Mouse (Mus musculus) kidney, adult 11 months (tissue): ENCODE results near the gene Ifna1.
"Not testable (repeated sequence)": the region's sequence is repeated elsewhere in the genome, so short reads cannot be mapped to it uniquely, and the experiment has no call there.

Source experiments
- DNase-seq: peaks from one replicate; pipeline ENCODE4 v3.0.0; 2022

Ifna1 gene

GRCm38 (mm10) chr4:88849698-88850097, at the start of gene Ifna1:
Ifna1 (plus strand) TSS chr4:88850087.
- DNase-seq = no peak

GRCm38 (mm10) chr4:88802954-88803353, 46.9 kb upstream of the Ifna1 start, which contains the start of gene Gm13287:
Gm13287 (plus strand) TSS chr4:88803254.
- DNase-seq = not testable (repeated sequence)

DNA sequence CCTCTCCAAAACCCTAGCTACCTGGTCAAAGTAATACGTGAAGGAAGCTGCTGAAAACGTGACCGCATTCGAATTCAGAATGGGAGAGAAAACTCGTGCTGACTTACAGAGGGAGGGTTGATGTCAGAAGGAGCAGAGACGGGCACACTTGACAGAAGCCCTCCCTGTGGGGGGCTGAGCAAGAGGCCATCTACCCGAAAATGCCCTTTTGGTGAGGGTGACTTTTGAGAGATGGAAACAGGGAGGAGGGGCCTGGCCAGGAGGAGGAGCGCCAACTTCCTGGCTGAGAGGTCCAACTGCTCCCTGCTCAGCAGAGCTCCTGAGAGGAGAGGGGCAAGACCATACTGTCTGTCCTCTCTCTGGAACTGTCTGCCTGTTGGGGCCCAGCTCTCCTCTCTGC, 44.7 kb upstream of the Ifna1 start, which contains the start of gene Gm13288:
Gene Gm13288, plus strand, starts transcription at position 301 of the 400 bp plus-strand sequence.
- DNase-seq = not testable (repeated sequence)

GRCm38 (mm10) chr4:88805761-88806160, 44.1 kb upstream of the Ifna1 start:
- peak; percentile 52 for DNase-seq

- DNase-seq = no peak
Measured at GRCm38 (mm10) chr4:88815928-88816327, 34.0 kb upstream of the Ifna1 start, which contains the start of gene Ifna7. Ifna7 (plus strand) TSS chr4:88816228.

DNA sequence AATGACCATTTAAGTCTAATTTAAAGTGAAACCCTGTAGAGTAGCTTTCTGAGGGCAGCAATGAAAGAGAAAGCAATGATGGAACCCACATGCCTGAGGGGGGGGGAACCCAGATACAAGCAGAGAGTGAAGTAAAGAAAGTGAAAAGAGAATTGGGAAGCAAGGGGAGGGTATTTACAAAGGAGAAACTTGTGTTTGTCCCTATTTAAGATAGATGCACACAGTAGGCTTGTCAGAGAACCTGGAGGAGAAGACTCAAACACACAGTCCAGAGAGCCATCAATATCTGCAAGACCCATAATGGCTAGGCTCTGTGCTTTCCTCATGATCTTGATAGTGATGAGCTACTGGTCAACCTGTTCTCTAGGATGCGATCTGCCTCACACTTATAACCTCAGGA, 30.2 kb upstream of the Ifna1 start, which contains the start of gene Ifna11:
Gene Ifna11, plus strand, starts transcription at position 301 of the 400 bp plus-strand sequence.
- no peak for DNase-seq

DNA sequence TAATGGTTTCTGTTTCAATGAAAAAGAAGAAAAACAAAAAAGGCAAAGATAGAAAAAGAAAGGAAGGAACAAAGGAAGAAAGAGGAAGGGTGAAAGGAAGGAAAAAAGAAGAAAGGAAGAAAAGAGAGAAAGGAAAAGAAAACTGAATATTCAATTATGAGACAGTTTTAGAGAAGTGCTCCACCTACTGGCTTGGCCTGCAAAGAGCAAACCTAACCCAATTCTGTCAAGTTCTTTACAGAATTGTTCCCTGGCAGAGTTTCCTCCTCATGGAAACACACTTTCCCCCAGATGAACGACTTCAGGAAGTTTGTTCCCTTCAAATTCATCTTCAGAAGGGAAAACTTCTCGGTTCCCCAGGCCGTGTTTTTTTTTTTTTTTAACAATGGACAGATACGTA, 26.9 kb upstream of the Ifna1 start:
- DNase-seq = no peak

DNA sequence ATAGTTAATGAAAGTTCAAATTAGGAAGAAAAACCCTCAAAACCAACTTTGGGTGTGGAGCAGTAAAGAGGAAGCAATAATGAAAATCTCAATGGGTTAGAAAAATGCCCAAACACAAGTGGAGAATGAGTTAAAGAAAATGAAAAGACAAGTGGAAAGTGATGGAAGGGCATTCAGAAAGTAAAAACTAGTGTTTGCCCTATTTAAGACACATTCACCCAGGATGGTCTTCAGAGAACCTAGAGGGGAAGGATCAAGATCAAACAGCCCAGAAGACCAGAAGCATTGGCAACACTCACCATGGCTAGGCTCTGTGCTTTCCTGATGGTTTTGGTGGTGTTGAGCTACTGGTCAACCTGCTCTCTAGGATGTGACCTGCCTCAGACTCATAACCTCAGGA, 22.8 kb upstream of the Ifna1 start, which contains the start of gene Ifna6:
Gene Ifna6, plus strand, starts transcription at position 301 of the 400 bp plus-strand sequence.
- DNase-seq = not testable (repeated sequence)

- peak; percentile 3 for DNase-seq
Measured at GRCm38 (mm10) chr4:88830523-88830922, 19.4 kb upstream of the Ifna1 start.

DNA sequence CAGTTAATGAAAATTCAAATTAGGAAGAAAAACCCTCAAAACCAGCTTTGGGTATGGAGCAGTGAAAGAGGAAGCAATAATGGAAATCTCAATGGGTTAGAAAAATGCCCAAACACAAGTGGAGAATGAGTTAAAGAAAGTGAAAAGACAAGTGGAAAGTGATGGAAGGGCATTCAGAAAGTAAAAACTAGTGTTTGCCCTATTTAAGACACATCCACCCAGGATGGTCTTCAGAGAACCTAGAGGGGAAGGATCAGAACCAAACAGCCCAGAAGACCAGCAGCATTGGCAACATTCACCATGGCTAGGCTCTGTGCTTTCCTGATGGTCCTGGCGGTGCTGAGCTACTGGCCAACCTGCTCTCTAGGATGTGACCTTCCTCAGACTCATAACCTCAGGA, 14.7 kb upstream of the Ifna1 start, which contains the start of gene Ifna5:
Gene Ifna5, plus strand, starts transcription at position 301 of the 400 bp plus-strand sequence.
- not testable (repeated sequence) for DNase-seq

DNA sequence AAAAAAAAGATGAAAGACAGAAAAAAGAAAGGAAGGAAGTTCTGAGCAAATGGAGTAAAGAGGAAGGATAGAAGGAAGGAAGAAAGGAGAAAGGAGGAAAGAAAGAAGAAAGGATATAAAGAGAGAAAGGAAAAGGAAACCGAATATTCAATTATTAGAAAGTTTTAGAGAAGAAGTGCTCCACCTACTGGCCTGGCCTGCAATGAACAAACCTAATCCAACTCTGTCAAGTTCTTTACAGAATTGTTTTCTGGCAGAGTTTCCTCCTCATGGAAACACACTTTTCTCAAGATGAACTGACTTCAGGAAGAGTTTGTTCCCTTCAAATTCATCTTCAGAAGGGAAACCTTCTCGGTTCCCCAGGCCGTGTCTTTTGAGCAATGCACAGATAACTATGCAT, 11.1 kb upstream of the Ifna1 start:
- DNase-seq = no peak

- DNase-seq = no peak
Measured at GRCm38 (mm10) chr4:88840058-88840457, 9.8 kb upstream of the Ifna1 start.

DNA sequence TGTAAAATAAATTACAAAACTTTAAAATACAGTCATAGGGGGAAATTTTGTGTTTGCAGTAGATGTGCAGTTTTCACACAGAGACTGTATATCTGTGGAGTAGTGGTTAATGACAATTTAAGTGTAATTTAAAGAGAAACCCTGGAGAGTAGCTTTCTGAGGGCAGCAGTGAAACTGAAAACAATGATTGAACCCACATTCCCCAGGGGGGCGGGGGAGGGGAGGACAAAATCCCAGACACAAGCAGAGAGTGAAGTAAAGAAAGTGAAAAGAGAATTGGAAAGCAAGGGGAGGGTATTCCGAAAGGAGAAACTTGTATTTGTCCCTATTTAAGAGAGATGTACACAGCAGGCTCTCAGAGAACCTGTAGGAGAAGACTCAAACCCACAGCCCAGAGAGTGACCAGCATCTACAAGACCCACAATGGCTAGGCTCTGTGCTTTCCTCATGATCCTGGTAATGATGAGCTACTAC, 8.4 kb upstream of the Ifna1 start, which contains the start of gene Ifna4:
Gene Ifna4, plus strand, starts transcription at position 424 of the 474 bp plus-strand sequence.
- DNase-seq = no peak

DNA sequence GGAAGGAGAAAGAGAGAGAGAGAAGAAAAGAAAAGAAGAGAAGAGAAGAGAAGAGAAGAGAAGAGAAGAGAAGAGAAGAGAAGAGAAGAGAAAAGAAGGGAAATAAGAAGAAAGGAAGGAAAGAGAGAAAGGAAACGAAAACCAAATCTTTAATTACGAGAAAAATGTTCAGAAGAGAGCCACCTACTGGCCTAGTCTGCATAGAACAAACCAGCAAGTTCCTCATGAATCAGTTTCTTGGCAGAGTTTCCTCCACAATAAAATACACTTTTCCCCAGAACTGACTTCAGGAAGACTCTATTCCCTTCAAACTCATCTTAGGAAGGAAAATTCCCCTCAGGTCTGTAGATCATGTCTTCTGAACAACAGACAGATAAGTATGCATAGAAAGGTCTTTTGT, 4.6 kb upstream of the Ifna1 start:
- no peak for DNase-seq

DNA sequence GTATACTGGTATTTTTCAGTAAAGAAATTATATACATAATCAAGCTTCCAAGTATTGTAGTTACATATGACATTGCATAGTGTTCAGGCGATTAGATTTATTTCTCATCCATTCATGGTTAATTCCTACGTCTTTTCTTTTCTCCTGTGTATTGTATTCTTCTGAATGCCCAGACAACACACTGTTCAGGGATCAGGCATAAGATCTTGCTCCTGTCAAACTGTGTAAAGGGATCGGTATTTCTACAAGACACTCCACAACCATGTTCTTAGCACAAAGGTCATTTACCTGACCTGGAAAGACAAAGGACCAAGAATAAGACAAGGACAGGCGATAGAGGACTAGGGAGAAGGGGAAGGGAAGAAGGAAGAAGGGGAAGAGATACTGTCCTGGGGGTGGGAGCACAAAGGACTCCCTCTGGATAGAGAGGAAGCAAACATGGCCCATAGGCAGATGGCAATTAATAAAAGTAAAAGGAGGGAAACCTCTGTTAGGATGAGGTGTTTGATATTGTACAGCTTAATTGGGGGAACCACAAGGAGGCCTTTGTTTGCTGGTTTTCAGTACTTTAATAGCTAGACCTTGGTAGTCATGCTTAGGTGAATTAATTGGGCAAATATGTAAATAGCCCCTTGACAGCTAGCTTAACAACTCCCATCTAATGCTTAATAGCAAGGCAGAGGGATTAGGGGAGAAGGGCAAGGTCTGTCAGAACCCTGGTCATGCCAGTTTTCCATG, 1.3 kb downstream of the Ifna1 start:
- no peak for DNase-seq

DNA sequence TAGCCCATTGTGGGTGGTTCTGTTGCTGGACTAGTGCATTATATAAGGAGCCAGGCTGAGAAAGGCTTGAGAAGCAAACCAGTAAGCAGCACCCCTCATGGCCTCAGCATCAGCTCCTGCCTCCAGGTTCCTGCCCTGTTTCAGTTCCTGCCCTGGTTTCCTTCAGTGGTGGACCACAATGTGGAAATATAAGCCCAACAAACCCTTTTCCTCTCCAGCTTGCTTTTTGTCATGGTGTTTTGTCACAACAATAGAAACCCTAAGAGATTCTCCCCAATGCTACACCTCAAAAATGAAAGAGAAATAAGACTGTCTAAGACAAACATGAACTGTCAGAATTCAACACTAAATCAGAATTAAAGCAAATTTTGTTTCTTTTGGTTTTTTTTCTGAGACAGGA, 9.3 kb downstream of the Ifna1 start:
- DNase-seq = no peak

DNA sequence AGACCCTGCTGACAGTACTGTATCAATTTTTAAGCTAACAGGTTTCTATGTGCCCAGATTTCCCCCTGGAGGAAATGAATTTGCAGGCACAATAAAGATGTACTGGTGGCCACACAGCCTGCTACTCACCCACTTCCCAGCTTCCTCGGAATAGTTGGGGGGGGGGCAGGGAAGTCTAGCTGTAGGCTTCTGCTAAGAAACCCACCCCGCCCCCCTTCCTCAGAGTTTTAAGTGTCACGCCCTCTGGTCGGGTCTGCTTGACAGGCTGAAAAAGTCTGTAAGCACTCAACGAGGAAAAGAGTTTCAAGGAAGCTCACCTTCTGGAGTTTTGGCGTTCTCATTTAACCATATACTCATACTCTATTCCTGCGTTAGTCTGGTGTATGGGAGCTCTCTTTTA, 13.4 kb downstream of the Ifna1 start:
- DNase-seq = no peak

- no peak for DNase-seq
Measured at GRCm38 (mm10) chr4:88864599-88864998, 14.7 kb downstream of the Ifna1 start.

GRCm38 (mm10) chr4:88865011-88865569, 15.2 kb downstream of the Ifna1 start:
- DNase-seq = no peak

DNA sequence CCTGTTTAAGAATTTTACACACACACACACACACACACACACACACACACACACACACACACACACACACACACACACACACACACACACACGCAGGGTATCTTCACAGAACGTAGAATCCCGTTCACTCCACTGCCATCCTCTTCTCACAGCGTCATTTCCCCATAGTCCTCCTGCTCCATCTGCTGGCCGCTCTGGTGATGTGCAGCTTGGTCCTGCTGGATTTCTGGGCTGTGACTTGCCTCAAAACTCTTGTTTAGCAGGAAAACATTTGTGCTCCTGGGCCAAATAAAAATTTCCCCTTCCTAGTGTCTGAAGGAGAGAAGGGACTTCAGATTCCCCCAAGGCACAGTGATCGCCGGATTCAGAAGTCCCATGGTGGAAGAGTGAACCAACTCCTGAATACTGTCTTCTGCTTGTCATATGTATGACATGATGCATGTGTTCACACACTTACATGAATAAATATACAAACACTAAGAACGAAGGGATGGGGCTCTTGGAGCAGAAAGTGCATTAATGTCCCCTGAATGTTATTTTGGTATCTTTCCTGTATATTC, 17.6 kb downstream of the Ifna1 start:
- DNase-seq = peak; percentile 44

DNA sequence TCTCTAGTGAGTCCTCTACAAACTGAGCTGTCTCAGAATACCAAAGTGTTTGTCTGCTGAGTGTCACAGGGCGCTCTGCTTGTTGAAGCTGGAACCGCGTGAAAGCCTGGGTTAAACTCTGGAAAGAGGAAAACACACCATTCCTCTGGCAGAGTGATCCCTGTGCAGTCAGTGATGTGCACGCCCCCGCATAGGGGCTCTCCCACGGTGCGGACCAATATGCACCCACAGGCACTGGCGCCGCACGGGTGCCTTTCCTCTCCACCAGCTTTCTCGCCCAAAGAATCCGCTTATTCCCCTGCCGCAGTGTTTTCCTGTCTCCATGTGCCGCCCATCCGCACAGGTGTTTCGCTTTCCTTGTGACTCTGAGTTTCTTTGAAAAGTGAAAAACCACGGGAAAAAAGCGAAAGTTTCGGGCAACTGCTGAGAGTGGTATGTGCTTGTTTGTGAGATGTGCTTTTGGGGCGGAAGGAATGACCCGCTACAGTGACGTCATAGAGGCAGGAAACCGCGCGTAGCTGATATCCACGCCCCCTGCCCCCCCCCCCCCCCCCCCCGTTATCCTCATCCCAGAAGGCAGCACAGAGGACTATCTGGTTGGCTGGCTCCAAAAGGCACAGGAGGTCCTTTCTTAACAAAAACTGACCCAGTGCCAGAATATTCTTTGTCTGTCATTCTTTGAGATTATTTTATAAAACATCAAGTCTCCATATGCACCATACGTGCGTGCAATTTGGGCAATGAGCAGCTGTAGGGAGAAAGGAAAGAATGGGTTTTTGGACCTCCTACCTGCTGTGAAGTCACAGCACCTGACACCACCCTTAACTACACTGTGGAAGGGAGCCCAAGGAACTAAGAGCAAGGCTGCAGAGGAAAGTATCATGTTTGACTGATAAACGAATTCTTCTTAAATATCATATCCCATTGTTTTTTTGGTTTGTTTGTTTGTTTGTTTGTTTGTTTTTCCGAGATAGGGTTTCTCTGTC, 18.3 kb downstream of the Ifna1 start:
- no peak for DNase-seq

DNA sequence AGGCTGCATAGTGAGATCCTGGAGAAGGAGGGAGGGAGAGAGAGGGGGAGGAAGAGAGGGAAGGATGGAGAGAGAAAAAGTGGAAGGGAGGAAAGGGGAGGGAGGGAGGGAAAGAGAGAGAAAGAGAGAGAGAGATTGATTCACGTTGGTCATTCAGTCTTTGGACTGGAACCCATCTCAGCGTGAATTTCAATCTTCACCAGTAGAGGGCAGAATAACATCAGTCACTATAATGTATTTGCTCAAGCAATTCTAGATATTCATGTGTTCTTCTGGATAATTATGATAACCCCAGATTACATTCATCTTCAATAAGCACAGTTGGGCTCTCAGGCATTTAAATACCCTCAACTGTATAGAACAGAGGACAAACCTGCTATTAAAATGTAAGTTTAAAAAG, 22.8 kb downstream of the Ifna1 start:
- no peak for DNase-seq
